Comparison of ENCODE assay signal across 21 mouse cellular contexts in the genomic region with DNA sequence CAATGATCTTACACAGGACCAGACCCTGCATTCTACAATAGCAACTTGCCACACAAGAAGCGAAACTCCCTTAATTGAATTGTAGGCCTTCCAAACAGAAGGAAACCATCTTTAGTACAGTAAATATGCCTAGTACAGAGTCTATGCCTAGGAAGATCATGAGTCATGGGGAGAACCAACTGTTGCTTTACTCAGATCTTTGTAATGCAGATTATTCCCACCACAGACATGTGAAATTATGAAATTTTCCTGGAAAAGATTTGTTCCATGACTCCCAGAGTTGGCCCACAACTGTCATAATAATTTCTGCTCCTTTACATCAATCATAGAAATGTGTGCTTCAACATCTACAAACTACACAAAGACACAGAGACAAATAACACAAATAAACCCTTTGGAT.
"Had no signal": no experiment of that assay in that cellular context is flagged by ENCODE, and none has a peak within 500 bp of the region (broad histone marks: within the 10 kb centered on the region; RNA-seq: fewer than 3 reads in every experiment).

No protein-coding gene starts in this region.

- H3K36me3 ChIP-seq: limb, embryonic 12.5 days; limb, embryonic 15.5 days; neural tube, embryonic 13.5 days had no signal

- H3K9ac ChIP-seq: limb, embryonic 12.5 days; limb, embryonic 15.5 days; liver, embryonic 14.5 days; liver, postnatal 0 days; lung, embryonic 14.5 days; neural tube, embryonic 13.5 days had no signal

- H3K27ac ChIP-seq: kidney, postnatal 0 days; layer of hippocampus, adult 2 months; left cerebral cortex, adult 2 months; limb, embryonic 12.5 days; limb, embryonic 15.5 days; liver, embryonic 14.5 days; neural tube, embryonic 13.5 days had no signal

- H3K4me2 ChIP-seq: limb, embryonic 12.5 days; limb, embryonic 15.5 days; liver, embryonic 11.5 days; lung, embryonic 14.5 days; midbrain, embryonic 11.5 days; neural tube, embryonic 13.5 days had no signal

- H3K4me3 ChIP-seq: layer of hippocampus, adult 2 months; left cerebral cortex, adult 2 months; limb, embryonic 12.5 days; limb, embryonic 15.5 days; megakaryocyte, embryonic 14.5 days; neural tube, embryonic 13.5 days had no signal

- ATAC-seq: intestine, postnatal 0 days; liver, postnatal 0 days; lung, postnatal 0 days had no signal

- DNase-seq: kidney, adult 2 months; kidney, postnatal 25 days; layer of hippocampus, postnatal 36 days; liver, postnatal 0 days; lung, embryonic 14.5 days; lung, postnatal 36 days; midbrain, embryonic 14.5 days; thymus, adult 18-20 months; thymus, postnatal 36 days had no signal

- H3K4me1 ChIP-seq: limb, embryonic 12.5 days; limb, embryonic 15.5 days; megakaryocyte, embryonic 14.5 days had no signal

- H3K27me3 ChIP-seq: limb, embryonic 12.5 days; limb, embryonic 15.5 days; megakaryocyte, embryonic 14.5 days; neural tube, embryonic 13.5 days had no signal

- H3K9me3 ChIP-seq: limb, embryonic 12.5 days; limb, embryonic 15.5 days; megakaryocyte, embryonic 14.5 days; neural tube, embryonic 13.5 days had no signal
